Mouse (Mus musculus) lung, adult 18-20 months (tissue): ENCODE data around the gene Trmo.

Experiments
- DNase-seq, 2 experiments: peaks; one replicate each; pipeline ENCODE4 v3.0.0; 2022; ENCODE audit warnings: mixed read lengths in 2 of 2

Gene Trmo

DNA sequence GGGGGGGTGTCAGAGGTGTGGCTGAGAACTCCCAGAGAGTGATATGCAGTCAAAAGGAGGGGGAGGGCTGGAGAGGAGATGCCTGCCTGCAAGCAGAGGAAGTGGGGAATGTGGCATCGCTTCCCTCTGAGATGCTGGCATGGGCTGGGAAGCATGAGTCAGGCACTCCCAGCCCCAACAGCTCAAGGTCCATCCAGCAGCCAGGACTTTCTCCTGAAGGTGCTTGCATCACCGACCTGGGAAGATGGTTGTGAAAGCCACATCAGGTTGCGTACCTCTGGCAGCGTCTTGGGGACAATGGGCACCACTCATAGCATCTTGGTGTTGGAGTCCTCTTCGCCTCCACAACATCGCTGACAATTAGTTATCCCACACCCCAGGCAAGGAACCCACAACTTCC is 18.8 kb downstream of the Trmo start:
- peak; percentile 11 to 31 for DNase-seq

DNA sequence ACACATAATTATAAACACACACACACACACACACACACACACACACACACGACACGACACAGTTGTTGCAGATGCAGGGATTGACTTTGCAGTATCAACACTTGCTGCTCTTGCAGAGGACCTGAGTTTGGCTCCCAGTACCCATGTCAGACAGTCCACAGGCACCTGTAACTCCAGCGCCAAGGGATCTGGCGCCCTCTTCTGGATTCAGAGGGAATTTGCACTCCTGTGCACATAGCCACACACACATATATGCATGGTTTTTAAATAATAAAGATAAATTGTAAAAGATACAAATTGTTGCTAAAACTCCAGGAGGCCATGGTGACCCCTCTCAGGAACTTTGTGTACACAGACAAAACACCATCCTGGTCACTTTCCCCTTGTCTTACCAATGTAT is 20.2 kb downstream of the Trmo start:
- no peak for DNase-seq

DNA sequence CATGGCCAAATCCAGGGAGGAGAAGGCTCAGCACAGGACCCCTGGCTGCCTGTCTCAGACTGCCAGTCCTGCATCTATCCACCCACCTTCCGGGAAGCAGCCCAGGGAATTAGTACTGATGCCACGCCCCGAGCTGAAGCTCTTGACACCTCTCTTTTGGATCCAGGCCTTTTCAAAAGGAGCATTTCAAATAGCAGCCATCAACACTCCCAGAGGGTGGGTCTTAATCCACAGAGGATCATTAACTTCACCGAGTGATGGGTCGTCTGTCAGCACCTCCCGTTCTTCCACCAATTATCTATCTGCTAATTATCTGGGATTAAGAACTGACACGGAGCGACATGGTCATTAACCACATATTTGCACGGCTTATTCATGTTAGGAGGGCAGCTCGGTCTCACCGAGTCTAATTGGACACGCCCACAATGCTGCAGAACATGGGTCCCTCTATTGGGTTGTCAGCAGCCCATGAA is 21.7 kb downstream of the Trmo start:
- no peak for DNase-seq

DNA sequence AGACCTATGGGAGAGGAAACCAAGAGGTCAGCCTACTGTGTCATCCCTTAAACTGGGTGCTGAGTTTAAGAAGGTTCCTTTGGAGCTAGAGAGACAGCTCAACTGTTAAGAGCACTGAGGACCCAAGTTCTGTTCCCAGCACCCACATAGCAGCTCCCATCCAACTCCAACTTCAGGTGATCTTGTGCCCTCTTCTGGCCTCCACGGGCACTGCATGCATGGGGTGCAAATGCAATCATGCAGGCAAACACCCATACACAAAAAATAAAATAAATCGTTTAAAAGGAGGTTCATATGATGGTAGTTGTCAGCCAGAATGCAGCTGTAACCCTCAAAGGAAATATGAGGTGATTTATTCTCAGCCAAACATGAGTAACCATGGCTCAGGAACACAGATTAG is 24.9 kb downstream of the Trmo start:
- DNase-seq, result no peak

DNA sequence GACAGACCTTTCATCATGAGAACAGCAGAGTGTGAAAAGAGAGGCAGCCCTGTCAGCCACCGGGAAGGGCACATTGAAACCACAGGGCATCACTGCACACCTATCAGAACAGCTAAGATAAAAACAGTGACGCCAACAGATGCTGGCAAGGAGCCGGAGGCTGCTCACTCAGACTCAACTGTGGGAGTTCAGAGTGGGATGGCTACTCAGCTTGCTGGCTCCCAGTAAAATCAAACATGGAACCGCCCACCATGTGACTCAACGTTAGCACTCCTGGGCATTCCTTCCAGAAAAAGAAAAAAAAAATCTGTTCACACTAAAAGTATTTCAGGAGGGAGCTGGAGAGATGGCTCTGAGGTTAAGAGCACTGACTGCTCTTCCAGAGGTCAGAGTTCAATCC is 28.0 kb downstream of the Trmo start:
- peak in 1 of 2 experiments; percentile 12 for DNase-seq

DNA sequence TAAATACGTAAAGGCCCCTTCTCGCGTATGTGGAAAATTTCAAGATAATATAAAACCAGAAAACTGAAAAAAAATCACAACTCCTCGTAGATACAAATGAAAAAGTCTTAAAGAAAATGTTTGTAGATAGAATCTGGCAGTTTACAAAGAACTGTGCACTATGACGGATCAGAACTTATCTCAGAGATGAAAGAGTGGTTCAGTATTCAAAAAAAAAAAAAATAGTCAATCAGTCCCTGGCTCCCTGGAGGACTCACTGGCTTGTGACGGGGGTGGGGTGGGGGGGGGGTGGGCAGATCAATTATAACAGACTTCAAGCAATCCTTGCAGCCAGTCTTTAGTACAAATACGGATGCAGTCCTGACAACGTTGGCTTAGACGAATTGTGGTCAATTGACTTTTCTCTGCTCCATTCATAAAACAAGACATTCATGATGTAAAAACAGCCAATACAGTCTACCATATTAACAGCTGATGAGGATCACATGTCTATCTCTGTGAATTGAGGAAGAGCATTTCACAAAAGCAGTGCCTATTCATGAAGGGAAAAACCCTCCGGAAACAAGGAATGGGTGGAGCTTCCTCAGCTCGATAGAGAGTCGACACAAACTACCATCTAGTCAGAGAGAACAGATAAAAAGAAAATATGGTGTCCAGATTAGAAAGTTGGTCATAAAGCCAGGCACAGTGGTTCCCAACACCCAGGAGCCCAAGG is 29.5 kb downstream of the Trmo start:
- no peak for DNase-seq

DNA sequence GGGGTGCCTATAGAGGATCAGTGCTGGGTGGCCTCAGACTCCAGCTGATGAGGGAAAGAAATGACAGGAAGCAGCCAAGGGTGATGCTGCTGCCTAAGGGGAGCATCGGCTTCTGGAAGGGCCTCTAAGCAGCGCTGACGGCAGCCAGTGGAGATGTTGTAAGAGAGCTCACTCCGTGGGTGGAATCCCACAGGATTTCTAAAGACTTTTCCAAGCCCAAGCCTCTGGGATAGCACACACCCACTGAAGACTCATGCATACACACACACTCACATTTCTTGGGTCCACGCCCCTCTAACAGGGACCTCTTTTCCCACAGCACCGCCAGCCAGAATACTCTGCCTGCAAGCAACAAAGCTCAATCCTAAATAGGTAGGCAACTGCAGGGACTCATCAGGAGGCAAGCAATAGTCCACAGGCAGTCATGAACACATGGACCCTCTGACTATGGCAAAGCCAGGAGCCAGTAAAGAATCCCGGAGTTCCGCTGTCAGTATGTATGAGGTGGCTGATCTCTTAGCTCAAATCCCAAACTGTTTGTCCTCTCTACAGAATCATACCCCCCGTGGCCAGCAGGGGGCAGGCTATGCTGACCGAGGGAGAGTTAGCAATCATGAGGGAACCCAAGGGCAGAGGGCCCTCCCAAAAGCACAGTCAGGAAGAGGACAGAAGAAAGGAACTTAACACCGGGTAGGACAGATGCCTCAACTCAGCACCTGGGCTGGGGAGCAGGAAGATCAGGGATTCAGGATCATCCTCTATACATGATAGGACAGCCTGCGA is 32.7 kb downstream of the Trmo start:
- peak; percentile 44 to 51 for DNase-seq

DNA sequence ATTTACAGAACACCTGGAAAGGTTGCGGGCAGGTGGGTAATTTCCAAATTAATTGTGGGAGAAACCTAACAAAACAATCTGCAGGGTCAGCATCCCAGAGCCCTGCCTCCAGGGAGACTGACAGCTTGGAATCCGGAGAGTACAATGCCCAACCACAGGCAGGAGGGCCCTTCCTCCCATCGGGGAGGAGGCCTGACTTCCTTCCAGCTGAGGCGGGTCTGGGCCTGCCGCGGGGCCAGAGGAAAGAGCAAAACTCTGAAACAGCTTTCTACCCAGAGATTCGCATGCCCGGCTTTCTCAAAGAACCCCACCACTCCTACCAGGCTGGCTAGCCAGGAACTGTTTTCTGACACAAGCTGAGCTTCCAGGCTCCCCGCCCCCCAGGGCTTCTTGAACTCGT is 36.2 kb downstream of the Trmo start:
- DNase-seq, result no peak

DNA sequence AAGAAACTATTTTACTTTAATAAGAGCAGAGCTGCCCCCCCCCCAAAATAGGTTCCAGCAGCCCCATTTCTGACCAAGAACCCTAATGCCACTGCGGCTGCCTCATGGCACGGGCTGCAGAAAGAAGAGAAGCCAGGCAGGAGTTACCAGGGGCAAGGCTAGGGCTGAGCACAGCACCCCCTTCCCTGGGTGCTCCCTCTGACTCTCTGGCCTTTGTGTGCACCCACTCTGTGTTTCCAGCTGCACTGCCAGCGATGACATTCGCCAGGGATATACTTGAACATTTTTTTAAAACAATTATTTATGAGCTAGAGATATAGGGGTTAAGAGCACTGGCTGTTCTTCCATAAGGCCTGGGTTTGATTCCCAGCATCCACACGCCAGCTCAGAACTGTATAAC is 39.7 kb downstream of the Trmo start:
- DNase-seq, result no peak

DNA sequence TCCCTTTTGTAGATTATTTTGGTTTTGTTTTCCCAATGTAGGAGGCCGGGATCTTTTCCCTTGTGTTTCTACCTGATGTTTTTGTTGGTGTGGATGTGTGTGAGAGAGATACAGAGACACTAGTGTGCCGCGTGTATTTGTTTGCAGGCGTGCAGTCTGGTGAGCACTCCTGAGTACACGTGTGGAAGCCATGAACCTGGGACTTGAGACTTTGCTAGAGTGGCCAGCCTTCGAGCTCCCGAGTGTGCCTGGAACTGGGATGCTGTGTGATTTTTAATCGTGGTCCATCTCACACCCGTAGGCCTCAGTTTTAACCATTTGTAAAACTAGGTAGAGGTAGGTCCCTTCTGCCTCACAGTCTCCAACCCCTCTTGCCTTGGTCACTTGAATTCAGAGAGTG is 40.3 kb downstream of the Trmo start:
- DNase-seq, result no peak

DNA sequence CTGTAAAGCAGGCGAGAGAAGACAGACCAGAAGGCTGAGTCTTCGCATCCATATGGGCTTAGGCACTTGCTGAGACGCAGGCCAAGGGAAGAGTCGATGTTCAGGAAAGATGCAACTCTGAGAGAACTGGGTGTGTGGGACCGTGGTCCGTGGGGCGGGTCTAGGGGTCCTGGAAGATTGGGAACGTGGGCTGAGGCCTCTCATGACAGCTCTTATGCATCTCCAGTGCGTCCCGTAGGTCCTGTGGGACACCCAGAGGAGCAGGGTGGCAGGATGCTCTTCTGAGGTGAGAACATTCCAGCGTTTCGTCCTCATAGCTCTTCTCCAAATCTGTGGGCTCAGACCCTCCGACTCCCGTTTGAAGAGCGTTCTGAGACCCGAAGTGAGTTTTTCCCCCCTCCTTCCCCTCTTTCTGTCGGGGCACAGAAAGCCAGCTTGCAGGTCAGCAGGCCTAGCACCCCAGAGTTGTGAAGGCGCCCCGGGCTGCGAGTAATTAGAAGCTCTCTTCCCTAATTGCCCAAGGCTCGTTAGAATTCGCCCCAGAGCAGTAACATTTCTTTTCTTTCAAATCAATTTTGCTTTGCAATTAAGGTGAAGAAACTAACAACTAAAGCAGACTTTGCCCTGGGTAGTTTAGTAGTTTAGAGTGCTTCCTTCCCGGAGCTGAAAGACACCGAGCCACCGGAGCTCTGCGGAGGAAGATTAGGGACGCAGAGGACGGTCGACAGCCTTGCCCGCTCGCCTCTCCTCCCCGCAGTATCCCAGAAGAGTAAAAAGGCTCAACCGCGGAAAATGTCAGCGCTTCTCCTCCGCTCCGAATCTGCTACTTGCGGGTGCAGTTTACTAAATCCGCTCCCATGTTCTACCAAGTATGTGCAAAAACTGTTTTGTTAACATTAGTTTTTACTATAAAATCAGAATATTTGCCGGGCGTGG is 41.4 kb downstream of the Trmo start:
- DNase-seq, result no peak

DNA sequence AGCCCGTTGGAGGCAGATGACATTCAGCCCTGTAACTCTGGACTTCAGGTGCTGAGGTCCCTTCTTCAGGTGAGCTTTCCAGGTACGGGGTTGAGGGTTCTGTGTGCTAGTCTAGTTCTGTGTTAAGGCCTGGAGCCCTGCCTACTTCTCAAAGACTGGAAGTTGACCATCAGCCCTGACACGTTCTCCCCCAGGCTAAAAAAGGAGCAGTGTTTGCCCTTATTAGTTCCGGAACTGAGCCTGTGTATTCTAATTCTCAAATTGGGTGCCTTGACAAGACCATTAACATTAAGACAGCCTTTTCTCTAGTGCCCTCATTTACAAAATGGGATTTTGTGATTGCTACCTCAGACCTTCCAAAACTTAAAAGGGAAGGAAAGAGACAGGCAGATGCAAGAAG is 42.1 kb downstream of the Trmo start:
- DNase-seq, result no peak

DNA sequence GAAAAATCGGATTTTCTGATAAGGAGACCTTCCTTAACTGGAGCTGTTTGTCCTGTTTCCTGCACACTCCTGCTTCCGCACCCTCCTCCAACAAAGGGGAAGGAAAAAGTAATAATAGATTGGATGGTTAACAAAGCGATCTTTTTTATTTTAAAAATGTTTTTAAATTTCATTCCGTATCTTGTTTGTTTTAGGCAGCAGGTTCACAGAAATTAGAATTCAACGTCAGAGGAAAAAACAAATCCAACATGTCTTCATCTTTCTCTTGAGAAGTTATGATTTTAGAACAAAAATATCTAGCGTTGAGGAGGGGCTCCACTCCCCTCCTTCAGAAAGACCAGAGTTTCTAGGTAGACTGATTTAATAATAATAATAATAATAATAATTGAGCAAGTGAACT is 43.0 kb downstream of the Trmo start:
- DNase-seq, result no peak

DNA sequence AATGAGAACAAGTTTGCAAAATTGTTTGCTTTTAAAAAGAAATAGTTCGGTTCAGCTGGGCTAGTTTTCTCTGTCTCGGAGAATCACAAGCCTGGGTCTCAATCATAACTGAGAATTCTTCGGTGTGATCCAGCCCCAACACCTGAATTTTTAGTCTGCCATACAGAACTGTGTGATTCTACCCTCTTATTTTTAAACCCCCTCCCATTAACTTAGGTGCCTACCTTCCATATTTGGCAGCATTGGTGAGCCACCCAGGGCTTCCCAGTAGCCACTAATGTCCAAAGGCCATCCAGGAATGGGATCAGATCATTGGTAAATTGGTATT is 43.5 kb downstream of the Trmo start:
- DNase-seq, result no peak

DNA sequence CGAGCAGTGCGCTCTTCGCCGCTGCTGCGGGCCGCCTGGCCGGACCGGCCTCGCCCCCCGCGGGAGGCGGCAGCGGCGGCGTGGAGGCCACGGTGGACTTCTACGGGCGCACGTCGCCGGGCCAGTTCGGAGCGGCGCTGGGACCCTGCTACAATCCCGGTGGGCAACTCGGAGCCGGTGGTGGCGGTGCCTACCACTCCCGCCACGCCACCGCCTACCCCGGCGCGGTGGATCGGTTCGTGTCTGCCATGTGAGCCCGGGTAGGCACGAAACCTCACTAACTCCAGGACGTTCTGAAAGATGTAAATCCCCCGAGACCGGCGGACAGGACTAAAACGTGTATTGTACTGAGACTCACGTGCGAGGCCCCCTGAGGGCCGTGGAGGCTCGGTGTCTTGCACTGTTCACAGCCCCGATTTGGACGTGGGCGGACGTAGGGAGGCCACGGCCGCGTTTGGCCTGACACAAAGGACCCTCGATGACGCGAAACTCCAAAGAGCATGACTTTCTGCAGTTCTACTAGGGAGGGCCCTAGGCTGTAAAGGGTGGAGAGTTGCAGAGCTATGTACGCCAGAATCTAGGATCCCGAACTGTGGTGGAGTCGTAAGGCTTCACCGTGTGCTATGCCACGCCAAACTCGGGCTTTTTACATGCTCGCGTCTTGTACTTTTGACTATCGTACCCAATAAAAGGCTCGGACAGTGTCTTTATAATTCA is 44.0 kb downstream of the Trmo start:
- DNase-seq, result no peak

DNA sequence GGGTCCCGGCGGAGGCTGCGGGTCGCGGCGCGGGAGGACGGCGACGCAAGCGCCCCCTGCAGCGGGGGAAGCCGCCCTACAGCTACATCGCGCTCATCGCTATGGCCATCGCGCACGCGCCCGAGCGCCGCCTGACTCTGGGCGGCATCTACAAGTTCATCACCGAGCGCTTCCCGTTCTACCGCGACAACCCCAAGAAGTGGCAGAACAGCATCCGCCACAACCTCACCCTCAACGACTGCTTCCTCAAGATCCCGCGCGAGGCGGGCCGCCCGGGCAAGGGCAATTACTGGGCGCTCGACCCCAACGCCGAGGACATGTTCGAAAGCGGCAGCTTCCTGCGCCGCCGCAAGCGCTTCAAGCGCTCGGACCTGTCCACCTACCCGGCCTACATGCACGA is 44.9 kb downstream of the Trmo start:
- no peak for DNase-seq

DNA sequence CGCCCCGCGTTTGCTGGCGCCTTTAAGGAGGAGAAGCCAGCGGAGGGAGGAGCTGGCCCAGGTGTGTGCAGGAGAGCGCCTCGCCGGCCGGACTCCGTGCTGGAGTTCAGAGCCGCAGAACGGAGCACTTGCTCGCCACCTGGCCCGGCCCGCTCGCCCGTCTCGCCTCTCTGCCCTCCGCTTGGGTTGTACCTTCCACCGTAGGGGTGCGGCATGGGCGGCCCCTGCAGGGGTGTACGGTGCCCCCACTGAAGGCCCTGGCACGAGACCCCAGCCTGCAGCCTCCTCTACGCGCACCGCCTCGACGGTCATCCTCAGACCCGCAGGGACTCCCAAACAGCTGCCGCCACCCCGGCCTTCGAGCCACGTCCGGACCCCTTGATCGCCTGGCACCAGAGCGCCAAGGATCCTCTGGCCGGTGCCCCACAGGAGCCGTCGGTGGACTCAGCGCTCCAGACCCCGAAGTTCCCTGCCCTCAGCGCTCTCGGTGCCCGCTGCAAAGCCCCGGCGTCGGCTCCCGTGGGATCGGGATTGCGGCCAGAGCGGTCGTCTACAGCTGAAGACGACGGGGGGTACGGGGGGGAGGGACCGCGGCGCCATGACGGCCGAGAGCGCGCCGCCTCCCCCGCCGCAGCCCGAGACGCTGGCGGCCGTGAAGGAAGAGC is 45.5 kb downstream of the Trmo start, which contains the start of gene Foxe1:
Gene Foxe1 (plus strand): TSS at position 14 of the 665 bp plus-strand sequence.
- DNase-seq, result no peak

DNA sequence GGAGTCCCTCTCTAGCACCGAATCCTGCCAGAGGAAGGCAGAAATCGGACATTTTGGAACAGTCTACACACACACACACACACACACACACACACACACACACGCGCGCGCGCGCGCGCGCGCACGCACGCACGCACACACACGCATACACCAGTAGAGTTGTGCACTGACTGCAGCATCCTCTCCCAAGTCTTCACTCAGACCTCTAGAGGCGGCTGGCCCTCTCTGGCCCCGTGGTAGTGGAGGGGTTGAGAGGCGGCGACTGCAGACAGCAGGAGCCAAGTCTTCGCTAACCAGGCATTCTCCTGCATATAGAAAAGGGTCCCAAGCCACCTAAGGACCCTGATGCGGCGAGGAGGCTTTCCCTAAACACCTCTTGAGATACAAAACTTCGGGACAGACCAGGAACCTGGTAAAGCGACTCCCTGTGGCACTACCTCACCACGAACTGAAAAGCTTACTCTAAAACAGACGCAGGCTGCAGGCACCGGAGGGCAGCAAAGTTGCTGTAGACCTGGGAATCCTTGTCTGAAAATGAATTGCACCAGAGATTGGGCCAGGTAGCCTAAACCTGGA is 46.4 kb downstream of the Trmo start:
- DNase-seq, result no peak

DNA sequence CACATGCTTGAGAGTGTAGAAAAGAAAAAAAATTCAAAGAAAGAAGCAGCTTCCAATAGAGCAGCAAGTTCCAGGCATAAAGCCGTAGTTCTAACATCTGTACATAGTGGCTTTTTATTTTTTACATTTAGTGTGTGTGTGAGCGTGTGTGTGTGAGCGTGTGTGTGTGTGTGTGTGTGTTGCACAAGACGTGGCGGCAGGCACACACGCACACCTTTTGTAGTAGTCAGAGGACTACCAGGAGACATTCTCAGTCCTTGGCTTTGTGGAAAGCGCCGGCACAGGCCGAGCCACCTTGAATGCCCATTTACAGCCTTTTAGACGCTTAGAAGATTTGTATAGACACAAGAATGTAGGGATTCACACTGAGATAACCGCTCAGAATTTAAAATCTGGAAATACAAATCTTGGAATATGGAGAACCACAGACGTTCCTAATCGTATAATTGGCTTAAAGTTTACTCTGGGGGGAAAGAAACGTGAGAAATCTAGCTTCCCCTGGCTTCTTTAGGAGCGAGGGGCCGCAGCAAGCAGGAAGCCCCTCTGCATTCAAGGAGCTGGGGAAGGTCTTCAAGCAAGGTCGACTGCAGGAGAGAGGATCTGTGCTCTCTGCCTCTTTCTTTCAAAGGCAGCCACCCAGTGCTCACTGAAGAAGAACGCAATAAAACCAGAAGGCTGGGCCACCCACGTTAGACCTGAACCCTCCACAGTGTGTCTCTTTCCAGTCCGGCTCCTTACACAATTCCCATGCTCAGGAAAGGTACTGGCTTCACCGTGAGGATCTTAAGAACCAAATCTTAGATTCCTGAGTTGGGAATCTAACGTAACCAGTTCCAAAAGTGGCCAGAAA is 47.2 kb downstream of the Trmo start:
- DNase-seq, result no peak

DNA sequence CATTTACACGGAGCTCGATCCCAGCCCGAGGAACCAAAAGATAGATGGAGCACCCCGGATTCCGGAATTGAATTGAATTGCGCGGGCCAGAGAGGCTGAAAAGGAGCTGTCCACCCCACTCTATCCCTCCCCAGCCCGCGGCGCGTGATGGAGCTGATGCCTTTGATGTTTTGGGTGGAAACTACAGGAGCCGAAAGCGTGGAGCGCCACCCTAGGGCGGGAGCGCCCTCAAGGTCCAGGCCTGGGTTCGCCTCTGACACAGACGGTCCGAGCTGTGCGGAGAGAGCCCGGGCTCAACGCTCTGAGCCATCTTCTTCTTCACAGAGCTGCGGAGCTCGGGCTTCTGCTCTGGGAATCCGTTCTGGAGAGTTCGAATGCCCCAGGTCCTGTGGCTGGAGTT is 49.7 kb downstream of the Trmo start:
- DNase-seq, result no peak

DNA sequence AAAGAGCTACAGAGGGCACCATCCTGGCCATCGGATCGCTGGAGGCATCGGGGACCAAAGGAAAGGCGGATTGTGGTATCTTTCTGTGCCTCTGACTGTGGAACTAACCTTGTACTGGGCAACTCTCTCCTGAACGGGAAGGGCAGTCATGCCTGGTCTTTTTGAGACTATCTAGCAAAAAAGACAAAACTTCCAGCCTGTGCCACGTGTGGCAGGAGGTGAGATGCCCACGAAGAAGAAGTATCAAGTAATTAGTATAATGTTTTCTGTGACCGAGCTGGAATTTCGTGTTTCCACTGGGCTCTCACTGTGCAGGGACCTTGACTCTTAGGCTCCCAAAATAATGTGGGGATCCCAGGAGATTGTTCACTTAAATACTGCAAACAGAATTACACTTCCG is 50.2 kb downstream of the Trmo start:
- no peak for DNase-seq
